Mouse (Mus musculus) cerebellum, postnatal 36 days (tissue): Measurements from ENCODE around the gene Spaca4.

Source experiments
- DNase-seq, 2 experiments: peaks; one replicate each; pipeline ENCODE4 v3.0.0; 2021 to 2022; ENCODE audit warnings: mixed read lengths in 2 of 2

Gene Spaca4

GRCm38 (mm10) chr7:45695098-45695497, 30.5 kb downstream of the Spaca4 start:
- no peak for DNase-seq

- DNase-seq = no peak
These were observed 31.6 kb downstream of the Spaca4 start, which contains the start of gene Sec1 for GRCm38 (mm10) chr7:45693921-45694591. Gene Sec1, minus strand, starts transcription at chr7:45694402.

GRCm38 (mm10) chr7:45692364-45692763, 33.2 kb downstream of the Spaca4 start:
- DNase-seq = no peak

GRCm38 (mm10) chr7:45689800-45690199, 35.8 kb downstream of the Spaca4 start:
- DNase-seq = no peak

- no peak for DNase-seq
These were observed 36.5 kb downstream of the Spaca4 start for GRCm38 (mm10) chr7:45689099-45689498.

- DNase-seq = no peak
These were observed 38.8 kb downstream of the Spaca4 start for GRCm38 (mm10) chr7:45686841-45687240.

- DNase-seq = no peak
These were observed 39.8 kb downstream of the Spaca4 start for GRCm38 (mm10) chr7:45685811-45686210.

GRCm38 (mm10) chr7:45683396-45684050, 42.1 kb downstream of the Spaca4 start, which contains the start of gene Ntn5:
Gene Ntn5, plus strand, starts transcription at chr7:45684022.
- DNase-seq = no peak

- DNase-seq = peak; percentile 92 to 94
These were observed 43.2 kb downstream of the Spaca4 start for GRCm38 (mm10) chr7:45682144-45683126.

- peak; percentile 69 to 70 for DNase-seq
These were observed 44.4 kb downstream of the Spaca4 start for GRCm38 (mm10) chr7:45681046-45681736.

GRCm38 (mm10) chr7:45679966-45680621, 45.5 kb downstream of the Spaca4 start:
- peak in 1 of 2 experiments; percentile 25 for DNase-seq

- DNase-seq = no peak
These were observed 47.1 kb downstream of the Spaca4 start for GRCm38 (mm10) chr7:45678513-45678912.

- DNase-seq = no peak
These were observed 47.9 kb downstream of the Spaca4 start for GRCm38 (mm10) chr7:45677627-45678295.
